Mouse (Mus musculus): ENCODE measurements around the gene Zfp513. TPM values are rescaled to one million over a fixed set of nuclear protein-coding genes. Genes with fewer than 3 reads are reported as not detected.

The Zfp513 gene
- polyA plus RNA-seq, 1 experiment from 2014 or later = 6.6 TPM

DNA sequence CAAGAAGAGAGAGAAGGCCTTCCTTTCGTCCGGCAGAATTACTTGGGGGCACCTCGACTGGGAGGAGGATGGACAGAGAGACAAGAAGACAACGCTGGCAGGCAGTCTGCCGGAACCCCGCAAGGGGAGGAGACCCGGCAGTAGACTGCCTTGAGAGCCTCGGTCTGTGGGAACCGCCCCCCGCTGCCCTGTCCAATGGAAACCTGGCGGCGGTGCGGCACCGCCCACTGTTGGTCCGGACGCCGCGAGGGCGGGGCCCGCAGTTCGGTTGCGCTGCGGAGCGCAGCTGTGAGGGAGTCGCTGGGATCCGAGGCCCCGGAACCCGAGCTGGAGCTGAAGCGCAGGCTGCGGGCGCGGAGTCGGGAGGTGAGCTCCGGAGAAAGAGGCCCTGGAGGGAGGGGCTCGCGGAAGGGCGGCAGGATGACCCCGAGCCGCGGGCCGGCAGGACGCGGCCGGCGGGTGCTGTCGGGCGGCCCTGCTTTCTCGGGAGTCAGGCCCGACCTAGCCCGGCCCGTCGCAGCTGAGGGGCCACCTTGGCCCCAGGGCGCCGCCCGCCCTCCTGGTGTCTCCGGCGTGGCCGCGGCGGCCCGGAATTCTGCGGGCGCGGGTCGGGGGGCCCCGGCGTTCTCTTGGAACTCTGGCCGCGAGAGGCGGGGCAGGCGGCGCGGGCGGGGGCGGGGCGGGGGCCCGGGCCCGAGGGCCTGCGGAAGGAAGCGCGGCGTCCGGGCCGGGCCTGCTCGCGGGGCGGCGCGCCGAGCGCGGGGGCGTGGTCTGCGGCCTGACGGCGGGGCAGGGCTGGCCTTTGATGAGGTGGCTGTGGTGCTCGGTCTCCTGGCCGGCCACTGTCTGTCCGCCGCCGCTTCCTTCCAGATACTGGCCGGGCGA, 38.8 kb upstream of the Zfp513 start, which contains the start of the genes Nrbp1 and Gm9970:
Gene Nrbp1, plus strand, starts transcription at position 228 of the 885 bp plus-strand sequence.
Gene Gm9970, minus strand, starts transcription at position 596 of the 885 bp plus-strand sequence.
- no peak for TF ChIP-seq CTCF (IDR thresholded peaks at IDR 0.05)
- TF ChIP-seq EP300 (IDR thresholded peaks at IDR 0.05) = no peak
- Histone ChIP-seq H3K27ac (ENCODE audit: low read length) (peak within 1 kb of the TSS; percentile 99), H3K9ac (replicated peaks; ENCODE audit: low read depth) (peak within 1 kb of the TSS; percentile 97), H3K4me1 (ENCODE audit: insufficient read depth, low read depth, low read length) (no peaks in the 10 kb centered on the region), H3K9me3 (ENCODE audit: low read length) (no peaks in the 10 kb centered on the region), H3K4me2 (replicated peaks; ENCODE audit: low read depth, low read length) (peak within 1 kb of the TSS; percentile 74), H3K27me3 (replicated peaks; ENCODE audit: insufficient read depth, low read length) (no peaks in the 10 kb centered on the region), H3K4me3 (ENCODE audit: low read depth, low read length) (peak within 1 kb of the TSS; percentile 98), H3K36me3 (ENCODE audit: insufficient read depth, low read length) (peaks cover 8% of the 10 kb centered on the region; the same call in 1 of the 2 replicates)
- 3% methylated on average over 42 of the region's 103 CpGs for WGBS
- ATAC-seq (peak; percentile 99), DNase-seq (ENCODE audit: low spot score) (peak; percentile 99)

DNA sequence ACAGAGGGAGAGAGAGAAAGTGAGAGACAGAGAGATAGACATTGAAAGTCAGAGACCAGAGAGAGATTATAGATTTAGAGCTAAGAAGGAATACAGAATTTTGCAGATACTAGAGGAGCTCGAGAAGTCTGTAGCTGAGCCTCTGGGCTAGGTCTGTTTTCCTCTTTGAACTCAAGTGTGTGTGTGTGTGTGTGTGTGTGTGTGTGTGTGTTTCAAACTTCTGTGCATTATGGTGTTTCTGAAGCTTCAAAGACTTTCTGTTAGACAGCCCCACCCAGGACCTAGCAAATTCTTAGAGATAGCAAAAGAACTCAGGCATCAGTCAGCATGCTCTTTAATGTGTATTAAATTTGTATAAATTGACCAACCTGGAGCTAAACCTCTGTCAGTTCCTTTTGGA, 24.5 kb upstream of the Zfp513 start:
- H3K4me3 ChIP-seq (ENCODE audit: low read depth, low read length) = no peak overlapping the region
- H3K9ac ChIP-seq (replicated peaks; ENCODE audit: low read depth) = no peak overlapping the region
- TF ChIP-seq CTCF (IDR thresholded peaks at IDR 0.05) (no peak), EP300 (IDR thresholded peaks at IDR 0.05) (no peak)
- H3K36me3 ChIP-seq (ENCODE audit: insufficient read depth, low read length) = no peaks in the 10 kb centered on the region
- no peak overlapping the region for H3K4me2 ChIP-seq (replicated peaks; ENCODE audit: low read depth, low read length)
- no peak for DNase-seq (ENCODE audit: low spot score)
- 67% methylated on average over 1 of the region's 1 CpGs for WGBS
- H3K27ac ChIP-seq (ENCODE audit: low read length) = no peak overlapping the region
- no peaks in the 10 kb centered on the region for H3K27me3 ChIP-seq (replicated peaks; ENCODE audit: insufficient read depth, low read length)
- H3K4me1 ChIP-seq (ENCODE audit: insufficient read depth, low read depth, low read length) = no peaks in the 10 kb centered on the region
- H3K9me3 ChIP-seq (ENCODE audit: low read length) = no peaks in the 10 kb centered on the region
- no peak for ATAC-seq

DNA sequence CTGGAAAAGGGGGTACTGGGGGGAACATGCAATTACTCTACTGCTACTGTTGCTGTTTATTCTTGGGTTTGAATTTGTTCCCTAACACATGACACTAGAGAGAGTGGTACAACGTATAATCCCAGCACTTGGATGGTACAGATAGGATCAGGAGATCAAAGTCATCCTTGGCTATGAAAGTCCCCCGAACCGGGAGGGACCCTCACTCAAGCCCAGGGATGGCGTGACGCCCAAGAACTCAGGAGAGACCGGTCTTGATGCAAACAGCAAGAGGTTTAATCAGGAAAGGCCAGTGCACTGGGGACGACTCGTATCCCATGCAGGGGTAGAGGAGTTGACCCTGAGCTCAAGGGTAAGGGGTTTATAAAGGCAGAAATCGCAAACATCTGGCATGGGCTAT, 20.6 kb upstream of the Zfp513 start:
- 93% methylated on average over 9 of the region's 9 CpGs for WGBS
- no peak for DNase-seq (ENCODE audit: low spot score)

DNA sequence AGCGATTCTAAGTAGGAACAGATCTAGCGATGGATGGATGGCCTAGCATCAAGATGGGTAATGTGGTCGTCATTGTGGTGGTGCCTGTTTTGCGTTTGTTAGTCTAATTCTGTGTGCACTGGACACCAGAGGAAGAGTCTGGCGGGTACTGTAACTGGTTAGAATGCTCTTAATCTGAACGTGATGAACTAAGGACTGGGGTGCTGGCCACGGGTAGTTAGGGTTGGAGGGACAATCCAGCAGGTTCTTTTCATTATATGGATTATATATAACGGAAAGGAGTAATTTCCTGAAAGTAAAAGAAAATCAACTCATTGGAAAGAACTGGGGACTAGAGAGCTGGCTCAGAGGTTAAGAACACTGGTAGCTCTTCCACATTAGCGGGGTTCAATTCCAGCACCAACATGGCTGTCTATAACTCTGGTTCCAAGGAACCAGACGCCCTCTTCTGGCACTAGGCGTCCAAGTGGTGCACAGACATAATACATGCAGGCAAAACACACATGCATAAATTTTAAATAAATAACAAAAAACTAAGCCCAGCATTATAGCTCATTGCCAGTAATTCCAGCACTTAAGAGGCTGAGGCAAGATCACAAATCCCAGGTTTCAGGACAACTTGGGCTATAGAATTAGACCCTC, 19.3 kb upstream of the Zfp513 start:
- H3K27ac ChIP-seq (ENCODE audit: low read length) = peak overlapping the region; percentile 86
- H3K9ac ChIP-seq (replicated peaks; ENCODE audit: low read depth) = peak overlapping the region; percentile 74
- H3K27me3 ChIP-seq (replicated peaks; ENCODE audit: insufficient read depth, low read length) = no peaks in the 10 kb centered on the region
- H3K9me3 ChIP-seq (ENCODE audit: low read length) = no peaks in the 10 kb centered on the region
- WGBS = 14% methylated on average over 11 of the region's 11 CpGs
- TF ChIP-seq CTCF (IDR thresholded peaks at IDR 0.05) = peak; percentile 70
- no peak for TF ChIP-seq EP300 (IDR thresholded peaks at IDR 0.05)
- H3K4me2 ChIP-seq (replicated peaks; ENCODE audit: low read depth, low read length) = peak overlapping the region; percentile 96
- ATAC-seq = no peak
- H3K36me3 ChIP-seq (ENCODE audit: insufficient read depth, low read length) = no peaks in the 10 kb centered on the region
- H3K4me3 ChIP-seq (ENCODE audit: low read depth, low read length) = peak overlapping the region; percentile 76
- H3K4me1 ChIP-seq (ENCODE audit: insufficient read depth, low read depth, low read length) = no peaks in the 10 kb centered on the region; the same call in 1 of the 2 replicates
- DNase-seq (ENCODE audit: low spot score) = peak; percentile 68

More for the DNA sequence above, 20.6 kb upstream of the Zfp513 start:
- TF ChIP-seq EP300 (IDR thresholded peaks at IDR 0.05) (no peak), CTCF (IDR thresholded peaks at IDR 0.05) (no peak)
- Histone ChIP-seq H3K27ac (ENCODE audit: low read length) (no peak overlapping the region), H3K9ac (replicated peaks; ENCODE audit: low read depth) (no peak overlapping the region), H3K4me3 (ENCODE audit: low read depth, low read length) (no peak overlapping the region), H3K36me3 (ENCODE audit: insufficient read depth, low read length) (no peaks in the 10 kb centered on the region), H3K27me3 (replicated peaks; ENCODE audit: insufficient read depth, low read length) (no peaks in the 10 kb centered on the region), H3K4me1 (ENCODE audit: insufficient read depth, low read depth, low read length) (no peaks in the 10 kb centered on the region; the same call in 1 of the 2 replicates), H3K9me3 (ENCODE audit: low read length) (no peaks in the 10 kb centered on the region), H3K4me2 (replicated peaks; ENCODE audit: low read depth, low read length) (no peak overlapping the region)
- no peak for ATAC-seq

DNA sequence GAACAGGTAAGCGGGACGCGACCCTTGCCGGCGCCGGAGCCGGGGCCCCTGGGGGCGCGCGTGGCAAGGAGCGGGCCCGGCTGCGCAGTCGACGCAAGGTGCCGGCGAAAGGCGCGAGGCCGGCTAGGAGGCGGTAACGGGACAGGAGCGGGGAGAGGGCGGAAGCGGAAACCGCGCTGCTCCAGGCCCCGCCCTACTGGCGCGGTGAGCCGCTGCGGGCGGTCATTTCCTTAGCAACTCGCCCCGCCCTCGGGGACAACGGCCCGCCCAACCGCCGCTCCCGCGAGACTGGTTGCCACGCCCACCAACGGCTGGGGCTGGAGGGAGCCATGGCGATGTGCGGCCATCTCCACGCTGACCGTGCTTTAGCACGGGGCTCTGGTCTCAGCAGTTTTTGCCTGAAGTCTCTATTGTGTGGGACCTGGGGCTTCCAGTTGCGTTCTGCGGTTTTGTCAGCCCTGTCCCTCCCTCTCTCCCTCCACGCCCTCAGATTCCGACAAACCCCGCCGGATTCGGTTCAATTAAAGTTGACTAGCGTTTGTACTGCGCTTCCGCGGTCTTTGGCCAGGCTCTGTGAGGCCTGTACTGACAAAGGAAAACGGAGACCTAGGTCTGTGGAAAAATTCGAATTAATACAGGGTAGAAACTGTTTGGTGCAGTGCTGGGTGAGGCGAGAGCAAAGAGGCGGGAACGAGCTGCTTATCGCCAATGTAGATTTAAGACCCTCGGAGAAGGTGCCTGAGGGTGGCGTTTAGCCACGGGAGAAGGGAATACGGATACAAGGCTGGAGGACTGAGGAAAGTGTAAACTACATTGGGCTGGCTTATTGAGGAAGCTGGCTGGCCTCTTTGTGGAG, 18.6 kb upstream of the Zfp513 start, which contains the start of gene Ppm1g:
Gene Ppm1g, minus strand, starts transcription at position 240 of the 856 bp plus-strand sequence.
- DNase-seq (ENCODE audit: low spot score) (peak; percentile 98), ATAC-seq (peak; percentile 98)
- peak within 1 kb of the TSS; percentile 74 for H3K9ac ChIP-seq (replicated peaks; ENCODE audit: low read depth)
- no peaks in the 10 kb centered on the region; the same call in 1 of the 2 replicates for H3K4me1 ChIP-seq (ENCODE audit: insufficient read depth, low read depth, low read length)
- TF ChIP-seq EP300 (IDR thresholded peaks at IDR 0.05) = no peak
- TF ChIP-seq CTCF (IDR thresholded peaks at IDR 0.05) = peak; percentile 21
- WGBS = under 1% methylated on average over 68 of the region's 70 CpGs
- H3K9me3 ChIP-seq (ENCODE audit: low read length) = no peaks in the 10 kb centered on the region
- H3K4me2 ChIP-seq (replicated peaks; ENCODE audit: low read depth, low read length) = peak within 1 kb of the TSS; percentile 96
- H3K27me3 ChIP-seq (replicated peaks; ENCODE audit: insufficient read depth, low read length) = no peaks in the 10 kb centered on the region
- no peaks in the 10 kb centered on the region for H3K36me3 ChIP-seq (ENCODE audit: insufficient read depth, low read length)
- peak within 1 kb of the TSS; percentile 86 for H3K27ac ChIP-seq (ENCODE audit: low read length)
- H3K4me3 ChIP-seq (ENCODE audit: low read depth, low read length) = peak within 1 kb of the TSS; percentile 76
